In genomic region chr19:29697245-29697874, GRCm38 (mm10) we compare ENCODE assay signal across 22 mouse cellular contexts. TPM values are rescaled to one million over a fixed set of nuclear protein-coding genes. Genes with fewer than 3 reads are reported as not detected.
DNase-seq lines count a peak whose midpoint lies in the region; ATAC-seq and TF ChIP-seq lines count a peak whose summit lies in the region.
"Had no signal": no experiment of that assay in that cellular context is flagged by ENCODE, and none has a peak within 500 bp of the region (broad histone marks: within the 10 kb centered on the region; RNA-seq: fewer than 3 reads in every experiment).

Gene Mlana (plus strand): TSS chr19:29697824.

- peak; percentile 71 for DNase-seq in MEL (ENCODE audit: low read depth, low spot score)
- peak; percentile 31 for DNase-seq in brain, adult 2 months (ENCODE audit: low read depth, low spot score)
- DNase-seq in lung, postnatal 25 days (ENCODE audit: low spot score): peak; percentile 35
- DNase-seq in gastrocnemius, adult 18-20 months (ENCODE audit: low spot score): no peak
- no peak for DNase-seq in spleen, postnatal 36 days (ENCODE audit: low spot score in 2 of 2)
- DNase-seq: adrenal gland, adult 2 months; cerebellum, adult 2 months; gastrocnemius, postnatal 10 days; right cerebral cortex, postnatal 25 days had no signal

- TF ChIP-seq EP300 in MEL (IDR thresholded peaks at IDR 0.05; ENCODE audit: low read depth in 1 of 2, low read length in 2 of 2): no peak

- H3K9ac ChIP-seq in heart, embryonic 16.5 days (ENCODE audit: low read length): no peak within 1 kb of the TSS
- no peak within 1 kb of the TSS for H3K9ac ChIP-seq in heart, embryonic 11.5 days (ENCODE audit: low read depth, low read length)
- no peak within 1 kb of the TSS for H3K9ac ChIP-seq in MEL (ENCODE audit: control insufficient read depth, low read depth, low read length, poor library complexity, severe bottlenecking)
- H3K9ac ChIP-seq: forebrain, embryonic 13.5 days; kidney, embryonic 15.5 days; limb, embryonic 12.5 days; liver, embryonic 15.5 days; neural tube, embryonic 13.5 days had no signal

- no peaks in the 10 kb centered on the region for H3K79me2 ChIP-seq in MEL (ENCODE audit: control insufficient read depth, insufficient read depth, low read length, poor library complexity)

- no peak for TF ChIP-seq POLR2A in MEL (IDR thresholded peaks at IDR 0.05; ENCODE audit: control insufficient read depth in 1 of 2, insufficient read depth in 1 of 2, low read depth in 1 of 2, low read length in 2 of 2, poor library complexity in 1 of 2)

- no peak for TF ChIP-seq CTCF in MEL (IDR thresholded peaks at IDR 0.05 in 2 of 3, conservative IDR thresholded peaks at IDR 0.05 in 1 of 3; ENCODE audit: control insufficient read depth in 1 of 3, insufficient read depth in 1 of 3, low read depth in 2 of 3, low read length in 3 of 3, poor library complexity in 1 of 3, severe bottlenecking in 1 of 3)

- 0 out of 2 replicates have a peak within 1 kb of the TSS, but pooled peaks have one; percentile 9 for H3K4me2 ChIP-seq in heart, embryonic 16.5 days (ENCODE audit: low read depth, low read length)
- no peak within 1 kb of the TSS for H3K4me2 ChIP-seq in heart, embryonic 11.5 days
- H3K4me2 ChIP-seq: forebrain, embryonic 13.5 days; kidney, embryonic 15.5 days; limb, embryonic 12.5 days; liver, embryonic 15.5 days; neural tube, embryonic 13.5 days had no signal

- H3K4me1 ChIP-seq in heart, embryonic 16.5 days (ENCODE audit: control insufficient read depth, insufficient read depth, low read length): peaks cover 7% of the 10 kb centered on the region
- H3K4me1 ChIP-seq in heart, embryonic 11.5 days (ENCODE audit: control insufficient read depth, insufficient read depth, low read length): peaks cover 5% of the 10 kb centered on the region; the same call in 1 of the 2 replicates
- H3K4me1 ChIP-seq in MEL (ENCODE audit: control insufficient read depth in 1 of 2, insufficient read depth in 2 of 2, low read length in 2 of 2): peaks cover 0 to 4% of the 10 kb centered on the region in 2 experiments; a peak in 2 of 4 replicates
- H3K4me1 ChIP-seq: forebrain, embryonic 13.5 days; liver, embryonic 15.5 days; neural tube, embryonic 13.5 days had no signal

- H3K27me3 ChIP-seq in heart, embryonic 16.5 days (ENCODE audit: control insufficient read depth, insufficient read depth, low read length): no peaks in the 10 kb centered on the region
- H3K27me3 ChIP-seq in heart, embryonic 11.5 days (ENCODE audit: control insufficient read depth, insufficient read depth, low read length): no peaks in the 10 kb centered on the region
- H3K27me3 ChIP-seq in MEL (ENCODE audit: control insufficient read depth in 1 of 2, insufficient read depth in 2 of 2, low read length in 2 of 2): no peaks in the 10 kb centered on the region
- H3K27me3 ChIP-seq: forebrain, embryonic 13.5 days; kidney, embryonic 15.5 days; limb, embryonic 12.5 days; liver, embryonic 15.5 days; neural tube, embryonic 13.5 days; Patski had no signal

- H3K9me3 ChIP-seq in heart, embryonic 16.5 days (replicated peaks; ENCODE audit: control insufficient read depth, low read length): 0 out of 2 replicates have a peak, but pooled peaks cover 2% of the 10 kb centered on the region
- H3K9me3 ChIP-seq in heart, embryonic 11.5 days (replicated peaks; ENCODE audit: control insufficient read depth, low read length): no peaks in the 10 kb centered on the region
- H3K9me3 ChIP-seq in MEL (replicated peaks; ENCODE audit: insufficient read depth, low read length): no peaks in the 10 kb centered on the region
- H3K9me3 ChIP-seq: forebrain, embryonic 13.5 days; limb, embryonic 12.5 days; liver, embryonic 15.5 days; neural tube, embryonic 13.5 days had no signal

- no peak for TF ChIP-seq RAD21 in MEL (IDR thresholded peaks at IDR 0.05; ENCODE audit: low read depth, low read length)

- 33% methylated on average over 3 of the region's 3 CpGs for WGBS in heart, embryonic 16.5 days
- WGBS in heart, embryonic 11.5 days (ENCODE audit: insufficient replicate concordance): 42% methylated on average over 3 of the region's 3 CpGs

- H3K36me3 ChIP-seq in heart, embryonic 16.5 days (ENCODE audit: control insufficient read depth, insufficient read depth): no peaks in the 10 kb centered on the region
- no peaks in the 10 kb centered on the region for H3K36me3 ChIP-seq in heart, embryonic 11.5 days (ENCODE audit: control insufficient read depth, insufficient read depth, low read length)
- peaks cover 0 to 10% of the 10 kb centered on the region in 2 experiments; a peak in 2 of 4 replicates for H3K36me3 ChIP-seq in MEL (ENCODE audit: control insufficient read depth in 1 of 2, insufficient read depth in 2 of 2, low read length in 2 of 2)
- H3K36me3 ChIP-seq: hindbrain, embryonic 10.5 days; kidney, embryonic 15.5 days; limb, embryonic 12.5 days; liver, embryonic 15.5 days; neural tube, embryonic 13.5 days had no signal

- peak; percentile 69 for ATAC-seq in heart, embryonic 16.5 days (replicated peaks; ENCODE audit: extremely low read depth, insufficient read depth, low FRiP score)
- no peak for ATAC-seq in heart, embryonic 11.5 days (replicated peaks; ENCODE audit: insufficient number of reproducible peaks, low FRiP score, low TSS enrichment)
- ATAC-seq: forebrain, embryonic 13.5 days; Patski had no signal

- no peak within 1 kb of the TSS for H3K27ac ChIP-seq in heart, embryonic 16.5 days (ENCODE audit: low read length)
- no peak within 1 kb of the TSS for H3K27ac ChIP-seq in heart, embryonic 11.5 days (ENCODE audit: low read depth, low read length)
- H3K27ac ChIP-seq in MEL (ENCODE audit: control insufficient read depth, low read depth, low read length): peak within 1 kb of the TSS; percentile 19
- H3K27ac ChIP-seq: forebrain, embryonic 13.5 days; hindbrain, embryonic 10.5 days; kidney, embryonic 15.5 days; layer of hippocampus, adult 2 months; left cerebral cortex, adult 2 months; limb, embryonic 12.5 days; liver, embryonic 15.5 days; neural tube, embryonic 13.5 days had no signal

- H3K4me3 ChIP-seq in heart, embryonic 16.5 days (ENCODE audit: low read length): no peak within 1 kb of the TSS
- no peak within 1 kb of the TSS for H3K4me3 ChIP-seq in heart, embryonic 11.5 days (ENCODE audit: low read depth, low read length)
- H3K4me3 ChIP-seq in MEL (ENCODE audit: control insufficient read depth in 1 of 2, insufficient read depth in 1 of 2, low read depth in 2 of 2, low read length in 2 of 2): no peak within 1 kb of the TSS
- H3K4me3 ChIP-seq: forebrain, embryonic 13.5 days; hindbrain, embryonic 10.5 days; kidney, embryonic 15.5 days; layer of hippocampus, adult 2 months; left cerebral cortex, adult 2 months; limb, embryonic 12.5 days; liver, embryonic 15.5 days; neural tube, embryonic 13.5 days had no signal

TF ChIP-seq in MEL, 35 proteins besides CTCF, POLR2A, EP300 and RAD21 (continues in another document):
- TF ChIP-seq MAX (IDR thresholded peaks at IDR 0.05; ENCODE audit: low read length) (0 out of 2 replicates have a peak, but pooled peaks have one; percentile 30), ETS1 (IDR thresholded peaks at IDR 0.05; ENCODE audit: low read depth, low read length) (no peak), RCOR1 (IDR thresholded peaks at IDR 0.05; ENCODE audit: low read depth, low read length) (0 out of 2 replicates have a peak, but pooled peaks have one; percentile 4), TAL1 (IDR thresholded peaks at IDR 0.05; ENCODE audit: low read length) (no peak), JUND (IDR thresholded peaks at IDR 0.05; ENCODE audit: low read depth, low read length) (no peak), USF2 (IDR thresholded peaks at IDR 0.05; ENCODE audit: borderline replicate concordance in 1 of 2, insufficient read depth in 1 of 2, low read depth in 1 of 2, low read length in 2 of 2) (no peak), ZNF384 (IDR thresholded peaks at IDR 0.05; ENCODE audit: low read depth, low read length) (0 out of 2 replicates have a peak, but pooled peaks have one; percentile 23), POLR2AphosphoS5 (IDR thresholded peaks at IDR 0.05; ENCODE audit: borderline replicate concordance, low read depth, low read length) (no peak), NRF1 (IDR thresholded peaks at IDR 0.05; ENCODE audit: insufficient read depth, low read depth, low read length, poor library complexity, severe bottlenecking) (no peak), CHD1 (IDR thresholded peaks at IDR 0.05; ENCODE audit: low read depth, low read length) (no peak), HCFC1 (IDR thresholded peaks at IDR 0.05; ENCODE audit: low read depth, low read length) (no peak), POLR2AphosphoS2 (IDR thresholded peaks at IDR 0.05; ENCODE audit: low read length) (no peak), E2F4 (IDR thresholded peaks at IDR 0.05; ENCODE audit: borderline replicate concordance, low read depth, low read length) (no peak), KAT2A (conservative IDR thresholded peaks at IDR 0.05; ENCODE audit: low read depth, low read length) (no peak), MXI1 (IDR thresholded peaks at IDR 0.05; ENCODE audit: low read depth, low read length) (peak; percentile 39; the same call in 1 of the 2 replicates), MAFK (IDR thresholded peaks at IDR 0.05; ENCODE audit: borderline replicate concordance, low read depth, low read length) (no peak), GABPA (IDR thresholded peaks at IDR 0.05; ENCODE audit: low read depth, low read length) (no peak), BHLHE40 (IDR thresholded peaks at IDR 0.05; ENCODE audit: borderline replicate concordance, low read depth, low read length) (no peak), NELFE (IDR thresholded peaks at IDR 0.05; ENCODE audit: low read depth, low read length) (0 out of 2 replicates have a peak, but pooled peaks have one; percentile 19), ZKSCAN1 (IDR thresholded peaks at IDR 0.05; ENCODE audit: low read depth, low read length) (no peak), MYC (IDR thresholded peaks at IDR 0.05; ENCODE audit: low read depth, low read length) (no peak), UBTF (IDR thresholded peaks at IDR 0.05; ENCODE audit: borderline replicate concordance, insufficient read depth, low read depth, low read length) (no peak), MYB (IDR thresholded peaks at IDR 0.05; ENCODE audit: low read depth, low read length) (no peak), USF1 (IDR thresholded peaks at IDR 0.05; ENCODE audit: low read depth, low read length) (peak; percentile 66; the same call in 1 of the 2 replicates), MEF2A (IDR thresholded peaks at IDR 0.05; ENCODE audit: extremely low read depth, insufficient replicate concordance, low read depth, low read length, poor library complexity, severe bottlenecking) (no peak)

RNA-seq across cellular contexts. Expression of gene Mlana, which starts in this region (rescaled TPM):
- polyA plus RNA-seq in heart, embryonic 16.5 days (2015; fragmentation: Nextera tagmentation; extraction: Ambion mirVana): 1.2 and 2.0 TPM in 2 replicates
- 0.30 TPM in 1 of 2 replicates, not detected in the other for polyA plus RNA-seq in heart, embryonic 11.5 days (2014; fragmentation: Nextera tagmentation; extraction: Ambion mirVana)
- total RNA-seq in MEL (2012; rRNA removed): 0.27 and 0.69 TPM in 2 replicates
- under 1 TPM in 1 of 2 experiments, not detected in 1; 0.78 TPM for polyA plus RNA-seq in MEL (2012; ENCODE audit: insufficient read depth in 1 of 2, insufficient read length in 2 of 2, low read depth in 1 of 2, low replicate concordance in 2 of 2, missing spikeins in 1 of 2)
- not detected for total RNA-seq in gastrocnemius, adult 18-20 months (2021)
- total RNA-seq: adrenal gland, adult 2 months; megakaryocyte-erythroid progenitor cell, adult 5-6 weeks had no signal
- polyA plus RNA-seq: adrenal gland, adult 2 months; cerebellum, adult 2 months; cortical plate, adult 2 months; forebrain, embryonic 13.5 days; kidney, embryonic 15.5 days; limb, embryonic 12.5 days; liver, embryonic 15.5 days; neural tube, embryonic 13.5 days had no signal

Comparison
In these comparisons a context has a peak if more than half of its experiments do, and no peak if none do; other contexts are left out.
1. Peak in DNase-seq and H3K27ac ChIP-seq in MEL; RNA of the gene not detected or under 1 TPM.
2. DNase-seq: peak in brain, adult 2 months (single experiment) and lung, postnatal 25 days (single experiment); none in gastrocnemius, adult 18-20 months (single experiment) and spleen, postnatal 36 days (0 of 2).